Mouse (Mus musculus) kidney, postnatal 36 days (tissue): ENCODE results near the gene Lta.
A peak's percentile ranks its signal among the peaks of the same experiment; 100 is the strongest.

Experiments
- DNase-seq, 2 experiments: peaks; one replicate each; pipeline ENCODE4 v3.0.0; 2021 to 2022; ENCODE audit warnings: mixed read lengths in 2 of 2

Gene Lta

DNA sequence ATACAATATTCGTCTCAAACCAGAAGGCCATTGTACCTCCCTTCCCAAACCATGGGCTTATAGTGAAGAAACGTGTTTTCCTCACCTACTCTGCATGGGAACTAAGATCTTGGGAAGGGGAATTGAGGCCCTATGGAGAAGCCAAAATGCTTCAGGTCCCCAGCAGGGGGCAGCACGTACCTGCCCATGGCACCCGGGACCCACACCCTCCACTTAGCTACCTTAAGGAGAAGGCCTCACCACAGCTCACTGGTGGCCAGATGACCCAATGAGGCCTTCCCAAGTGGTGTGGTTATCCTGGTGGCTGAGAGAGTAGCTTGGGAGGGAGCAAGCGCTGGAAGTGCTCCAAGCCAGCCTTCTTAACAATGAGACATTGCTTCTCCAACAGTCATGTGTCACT is 26.6 kb downstream of the Lta start:
- DNase-seq = peak; percentile 75 to 89

DNA sequence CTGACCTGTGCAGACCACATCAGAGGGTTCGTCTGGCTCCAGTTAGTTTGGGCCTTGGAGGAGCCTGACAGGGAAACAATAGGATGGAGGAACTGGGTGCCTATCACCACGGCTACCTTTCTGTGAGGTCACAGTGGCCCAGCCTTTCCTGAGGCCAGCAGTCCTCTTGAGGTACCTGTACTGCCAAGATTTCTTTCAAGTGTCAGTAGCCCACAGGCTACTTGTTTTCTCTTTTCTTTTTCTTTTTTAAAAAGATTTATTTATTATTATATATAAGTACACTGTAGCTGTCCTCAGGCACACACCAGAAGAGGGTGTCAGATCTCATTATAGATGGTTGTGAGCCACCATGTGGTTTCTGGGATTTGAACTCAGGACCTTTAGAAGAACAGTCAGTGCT is 29.2 kb downstream of the Lta start, which contains the start of gene Aif1:
Aif1 (minus strand) TSS at position 101 of the 400 bp plus-strand sequence.
- no peak for DNase-seq

- no peak for DNase-seq
Measured at GRCm38 (mm10) chr17:35175382-35175781, 29.8 kb downstream of the Lta start.

DNA sequence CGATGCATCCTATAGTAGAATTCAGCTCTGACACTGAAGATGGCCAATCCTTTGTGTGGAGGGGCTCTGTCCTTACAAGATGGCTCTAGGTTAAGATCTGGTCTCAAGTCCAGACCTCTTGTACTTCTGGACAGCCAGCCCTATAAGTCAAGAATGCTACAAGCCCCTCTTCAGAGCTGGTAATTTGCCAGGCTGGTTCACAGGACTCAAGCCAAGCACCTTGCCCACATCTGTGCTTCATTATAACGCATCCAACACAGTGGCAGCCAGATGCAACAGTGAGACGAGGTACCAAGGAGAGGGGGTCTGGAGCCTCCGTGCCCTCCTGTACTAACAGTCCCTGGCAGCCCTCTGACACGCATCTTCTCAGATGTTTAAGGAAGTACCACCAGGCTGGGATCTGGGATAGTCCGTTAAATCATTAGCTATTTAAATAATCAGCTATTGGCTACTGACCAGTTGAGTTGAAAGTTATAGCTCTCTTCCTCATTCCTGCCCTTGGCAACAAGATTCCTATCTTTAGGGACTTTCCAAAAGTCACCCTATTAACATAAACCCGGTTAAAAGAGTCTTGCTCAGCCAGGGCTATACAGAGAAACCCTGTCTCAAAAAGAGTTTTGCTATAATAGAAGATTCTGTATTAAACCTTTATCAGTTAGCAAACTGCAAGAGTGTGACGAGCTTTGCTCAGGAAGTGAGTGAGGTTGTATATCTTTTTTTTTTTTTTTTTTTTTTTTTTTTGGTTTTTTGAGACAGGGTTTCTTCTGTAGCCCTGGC is 30.8 kb downstream of the Lta start:
- DNase-seq = no peak

- no peak for DNase-seq
Measured at GRCm38 (mm10) chr17:35173329-35173728, 31.8 kb downstream of the Lta start.

GRCm38 (mm10) chr17:35172445-35173234 is 32.5 kb downstream of the Lta start:
- DNase-seq = no peak

GRCm38 (mm10) chr17:35168541-35169207 is 36.5 kb downstream of the Lta start:
- DNase-seq = peak; percentile 35 to 51

DNA sequence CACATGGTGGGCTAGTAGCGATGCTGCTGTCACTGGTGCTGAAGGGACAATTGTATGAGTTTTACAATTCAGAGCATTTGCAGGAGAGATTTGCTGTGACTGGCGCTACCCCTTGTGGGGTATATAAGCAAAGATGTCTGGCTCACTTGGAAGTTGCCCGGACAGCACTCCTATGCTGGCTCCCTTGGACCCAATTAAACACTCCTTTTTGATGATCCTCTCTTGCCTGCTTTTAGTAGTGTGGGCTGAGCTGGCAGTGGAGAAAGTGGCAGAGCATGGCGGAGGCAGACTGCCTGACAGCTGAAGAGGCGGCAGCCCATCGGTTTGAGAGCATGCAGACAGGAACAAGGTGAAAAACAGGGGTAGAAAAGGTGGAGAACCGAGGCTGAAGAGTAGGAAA is 37.4 kb downstream of the Lta start:
- no peak for DNase-seq

GRCm38 (mm10) chr17:35166352-35167035 is 38.7 kb downstream of the Lta start:
- peak; percentile 82 to 83 for DNase-seq

GRCm38 (mm10) chr17:35165451-35166155 is 39.5 kb downstream of the Lta start:
- no peak for DNase-seq

DNA sequence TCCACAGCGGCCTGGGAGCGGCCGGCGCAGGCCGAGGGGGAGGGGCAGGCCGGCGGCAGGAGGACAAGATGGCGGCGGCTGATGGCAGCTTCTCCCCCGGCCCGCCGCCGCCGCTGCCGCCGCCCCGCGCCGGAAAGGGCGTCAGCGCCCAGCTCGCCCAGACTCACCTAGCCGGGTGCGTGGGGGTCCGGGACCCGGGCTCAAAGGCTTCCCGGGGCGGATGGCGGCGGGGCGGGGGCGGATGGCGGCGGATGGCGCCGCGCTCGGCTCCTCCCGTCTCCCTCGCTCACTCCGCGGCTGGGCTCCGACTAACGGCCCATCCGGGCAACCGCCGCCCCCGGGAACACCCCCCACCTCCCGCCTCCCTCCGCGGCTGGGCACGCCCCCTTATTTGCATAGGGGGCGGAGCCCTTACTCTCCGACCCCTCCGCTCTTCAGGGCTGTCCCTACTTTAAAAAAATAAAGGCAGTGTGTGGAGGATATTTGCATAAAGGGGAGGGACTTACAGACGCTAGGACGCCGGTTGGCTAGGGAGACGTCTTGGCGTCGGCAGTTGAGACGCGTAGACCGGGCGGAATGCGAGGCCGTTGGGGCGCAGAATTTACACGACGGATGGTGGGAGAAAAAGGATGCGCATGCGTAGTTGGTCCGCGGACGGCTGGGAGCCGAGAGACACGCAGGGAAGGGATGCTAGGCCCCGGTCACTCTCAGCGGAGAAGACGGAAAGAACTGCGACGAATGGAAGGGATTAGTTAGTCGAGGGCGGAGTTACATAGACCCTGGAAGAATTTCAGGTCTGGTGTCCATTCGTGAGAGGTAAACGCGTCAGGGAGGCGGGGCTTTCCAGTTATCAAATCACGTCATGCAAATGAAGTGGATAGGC is 40.3 kb downstream of the Lta start, which contains the start of gene Prrc2a:
Prrc2a (minus strand) TSS at position 330 of the 883 bp plus-strand sequence.
- peak; percentile 97 to 99 for DNase-seq

GRCm38 (mm10) chr17:35164218-35164567 is 41.0 kb downstream of the Lta start:
- DNase-seq = peak in 1 of 2 experiments; percentile 39

DNA sequence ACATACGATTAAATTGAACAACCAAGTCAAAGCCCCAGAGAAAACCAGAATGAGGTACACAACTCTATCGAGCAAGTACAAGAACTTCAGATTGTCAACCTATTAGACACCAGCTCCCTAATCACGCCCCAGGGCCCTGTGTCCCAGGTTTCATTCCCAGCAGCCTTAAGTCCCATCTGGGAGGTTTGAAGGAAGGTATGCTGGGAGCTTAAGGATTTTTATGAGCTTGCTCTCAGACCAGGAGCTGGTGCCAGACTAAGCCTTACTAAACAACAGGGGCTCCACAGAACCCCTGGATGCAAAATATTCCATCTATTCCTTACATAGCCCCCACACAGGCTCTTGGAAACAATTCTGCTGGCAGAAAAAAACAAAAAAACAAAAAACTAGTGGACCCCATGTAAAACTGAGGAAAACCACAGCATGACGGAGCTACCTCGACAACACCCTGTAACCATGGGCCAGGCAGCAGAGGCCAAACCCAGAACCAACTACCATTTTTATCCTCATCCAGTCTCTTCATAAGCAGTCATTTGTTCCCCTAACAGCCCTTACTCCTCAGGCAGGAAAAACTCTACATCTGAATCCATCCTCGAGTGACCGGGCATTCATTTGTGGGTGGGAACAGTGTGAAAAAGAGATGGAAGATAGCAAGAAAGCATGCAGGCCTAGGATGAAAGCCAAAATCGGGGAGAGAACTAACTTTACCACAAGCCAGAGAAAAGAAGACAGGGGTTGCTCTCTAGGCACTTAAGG is 41.6 kb downstream of the Lta start:
- no peak for DNase-seq

DNA sequence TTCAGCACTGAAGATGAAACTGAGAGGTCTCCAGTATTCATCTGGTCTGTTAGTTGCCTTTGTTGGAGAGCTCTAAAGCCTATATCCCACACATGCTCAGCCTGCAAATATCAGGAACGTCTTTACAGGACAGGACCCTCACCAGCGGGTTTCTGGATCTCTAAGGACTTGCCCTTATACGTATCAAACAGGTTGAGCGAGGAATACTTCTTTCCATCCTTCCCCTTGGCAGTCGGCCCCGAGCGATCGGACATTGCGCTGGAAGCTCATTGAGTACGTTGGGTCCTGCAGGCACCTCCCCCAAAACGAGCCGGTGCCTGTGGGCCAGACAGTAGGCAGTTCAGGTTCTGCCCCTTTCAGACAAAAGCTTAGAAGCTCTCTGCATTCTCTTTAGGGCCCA is 42.4 kb downstream of the Lta start:
- DNase-seq = peak; percentile 54 to 73

GRCm38 (mm10) chr17:35162121-35162520 is 43.0 kb downstream of the Lta start:
- no peak for DNase-seq

- DNase-seq = no peak
Measured at GRCm38 (mm10) chr17:35161421-35161820, 43.7 kb downstream of the Lta start.

DNA sequence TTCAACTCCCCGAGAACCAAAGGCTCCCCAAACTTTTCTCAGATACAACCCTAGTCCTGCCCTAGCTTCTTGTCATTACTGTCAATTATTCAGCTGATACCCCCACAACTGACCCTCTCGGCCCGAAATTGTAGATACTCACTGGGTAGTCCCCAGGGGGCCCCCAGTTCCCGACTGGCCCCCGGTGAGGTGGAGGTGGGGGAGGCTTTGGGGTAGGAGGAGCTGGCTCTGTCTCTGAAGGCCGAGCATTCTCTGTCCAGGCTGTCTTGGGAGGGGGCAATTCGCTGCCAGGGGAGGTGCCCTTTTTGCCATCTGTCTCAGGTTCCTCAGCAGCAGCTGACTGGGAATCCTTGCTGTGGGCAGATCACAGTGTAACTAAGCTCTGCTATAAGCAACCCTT is 45.5 kb downstream of the Lta start:
- no peak for DNase-seq

GRCm38 (mm10) chr17:35158850-35159593 is 46.1 kb downstream of the Lta start:
- DNase-seq = no peak

DNA sequence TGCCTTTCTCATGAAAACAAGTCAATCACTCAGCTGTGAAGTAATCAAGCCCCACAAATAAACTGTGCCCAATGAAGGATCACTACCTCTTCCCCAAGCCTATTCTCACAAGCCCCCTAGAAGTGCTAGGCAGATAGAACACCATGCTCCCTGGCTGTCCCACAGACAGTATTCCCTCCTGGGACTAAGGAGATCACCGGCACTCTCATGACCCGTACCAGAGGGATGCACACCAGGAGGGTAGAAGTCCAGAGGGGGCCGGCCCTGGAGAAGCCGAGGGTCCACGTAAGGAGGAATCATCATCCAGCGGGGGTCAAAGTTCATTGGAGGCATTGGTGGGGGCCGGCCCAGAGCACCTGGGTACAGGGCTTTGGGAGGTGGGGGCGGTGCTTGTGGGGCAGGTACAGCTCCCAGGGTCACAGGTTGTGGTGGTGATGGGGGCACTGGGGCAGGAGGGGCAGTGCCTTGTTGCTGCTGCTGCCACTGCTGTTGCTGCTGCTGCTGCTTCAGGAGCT is 47.4 kb downstream of the Lta start:
- no peak for DNase-seq
